Mouse (Mus musculus): ENCODE measurements around the gene Sptb.

The Sptb gene

GRCm38 (mm10) chr12:76576061-76576460, 134.3 kb downstream of the Sptb start:
- no peak for DNase-seq (ENCODE audit: low spot score in 2 of 2)

DNA sequence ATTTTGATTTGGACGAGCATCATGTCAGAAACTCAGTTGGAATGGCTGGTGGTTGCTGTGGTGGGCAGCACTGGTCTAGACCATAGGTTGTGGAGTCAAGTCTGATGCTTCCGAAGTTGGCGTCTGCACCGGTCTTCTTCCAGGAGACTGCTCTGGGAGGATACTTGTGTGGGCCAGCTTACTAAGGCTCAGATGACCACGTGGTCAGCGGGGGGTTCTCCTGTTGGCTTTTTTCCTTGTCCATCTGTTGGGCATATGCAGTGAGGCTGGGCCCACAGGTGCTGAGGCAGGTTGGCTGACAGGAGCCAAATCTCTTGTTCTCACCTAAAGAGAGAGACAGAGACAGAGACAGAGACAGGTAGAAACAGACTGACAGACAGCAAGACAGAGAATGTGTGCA, 135.5 kb downstream of the Sptb start:
- DNase-seq (ENCODE audit: low spot score in 2 of 2): no peak

- DNase-seq (ENCODE audit: low spot score in 2 of 2): no peak
Measured at GRCm38 (mm10) chr12:76573381-76573780, 137.0 kb downstream of the Sptb start.

DNA sequence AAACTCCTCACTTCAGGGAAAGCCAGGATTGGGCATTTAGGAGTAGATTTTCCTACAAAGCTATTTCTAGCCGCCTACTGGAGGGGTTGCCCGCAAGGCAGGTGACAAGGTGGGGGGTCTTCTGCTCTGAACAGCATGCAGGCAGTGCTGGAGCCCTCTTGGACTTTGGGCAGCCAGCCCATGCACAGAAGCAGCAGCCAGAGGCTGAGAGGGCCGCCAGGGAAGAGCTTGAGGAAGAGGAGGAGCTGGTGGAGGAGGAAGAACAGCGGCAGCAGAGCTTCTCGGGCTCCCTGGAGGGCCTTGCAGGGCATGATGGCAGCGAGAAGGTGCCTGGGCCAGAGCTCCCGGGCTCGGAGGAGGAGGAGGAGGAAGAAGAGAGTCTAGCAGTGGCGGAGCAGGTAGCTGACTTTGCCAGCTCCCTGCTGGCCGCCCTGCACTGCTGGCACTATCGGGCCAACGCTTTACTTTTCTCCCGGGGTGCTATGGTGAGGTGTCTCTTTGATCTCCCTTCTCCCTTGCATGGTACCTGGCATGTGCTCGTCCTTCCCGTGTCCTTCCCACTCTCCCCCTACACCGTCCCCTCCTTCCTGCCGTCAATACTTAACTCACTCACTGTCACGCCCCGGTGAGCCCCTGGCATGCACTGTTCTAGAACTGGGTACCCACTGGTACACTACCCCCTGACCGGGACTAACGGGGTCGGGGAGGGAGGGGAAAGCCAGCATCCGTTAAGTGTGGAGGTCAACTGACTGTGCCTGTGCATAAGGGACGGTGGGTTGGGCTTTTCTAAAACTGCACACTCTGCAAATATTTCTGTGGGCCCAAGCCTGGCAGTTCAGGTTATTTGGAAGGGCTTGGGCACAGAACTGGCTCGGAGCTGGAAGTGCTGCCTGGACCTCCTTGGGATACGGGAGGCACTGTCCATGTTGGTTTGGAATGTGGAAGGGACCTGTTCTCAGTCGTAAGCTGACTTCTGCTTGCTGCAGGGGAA, 137.8 kb downstream of the Sptb start:
- DNase-seq (ENCODE audit: low spot score in 2 of 2): no peak

DNA sequence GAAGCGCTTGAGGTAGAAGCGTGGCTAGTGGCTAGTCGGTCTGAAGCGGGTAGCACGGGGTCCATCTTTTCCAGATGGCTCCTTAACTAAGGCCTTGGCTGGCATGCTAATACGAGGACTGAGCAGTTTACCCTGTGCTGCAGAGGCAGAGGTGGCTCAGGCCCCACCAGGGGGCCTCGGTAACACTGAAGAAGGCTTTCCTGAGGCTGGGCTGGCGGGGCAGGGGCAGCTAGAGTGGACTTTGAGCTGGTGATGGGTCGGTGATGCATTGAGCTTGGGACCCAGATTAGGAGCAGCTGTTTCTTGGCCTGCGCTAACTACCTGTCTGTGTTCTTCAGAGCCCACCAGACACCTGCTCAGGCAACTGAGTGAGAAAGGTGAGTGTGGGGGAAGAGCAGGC, 139.1 kb downstream of the Sptb start:
- DNase-seq (ENCODE audit: low spot score in 2 of 2): no peak

- no peak for DNase-seq (ENCODE audit: low spot score in 2 of 2)
Measured at GRCm38 (mm10) chr12:76570221-76570940, 140.0 kb downstream of the Sptb start.

GRCm38 (mm10) chr12:76566284-76566683, 144.1 kb downstream of the Sptb start:
- no peak for DNase-seq (ENCODE audit: low spot score in 2 of 2)

- DNase-seq (ENCODE audit: low spot score in 2 of 2): peak in 1 of 2 experiments; percentile 56
Measured at GRCm38 (mm10) chr12:76562196-76562595, 148.2 kb downstream of the Sptb start.

GRCm38 (mm10) chr12:76558206-76558605, 152.1 kb downstream of the Sptb start:
- no peak for DNase-seq (ENCODE audit: low spot score in 2 of 2)

DNA sequence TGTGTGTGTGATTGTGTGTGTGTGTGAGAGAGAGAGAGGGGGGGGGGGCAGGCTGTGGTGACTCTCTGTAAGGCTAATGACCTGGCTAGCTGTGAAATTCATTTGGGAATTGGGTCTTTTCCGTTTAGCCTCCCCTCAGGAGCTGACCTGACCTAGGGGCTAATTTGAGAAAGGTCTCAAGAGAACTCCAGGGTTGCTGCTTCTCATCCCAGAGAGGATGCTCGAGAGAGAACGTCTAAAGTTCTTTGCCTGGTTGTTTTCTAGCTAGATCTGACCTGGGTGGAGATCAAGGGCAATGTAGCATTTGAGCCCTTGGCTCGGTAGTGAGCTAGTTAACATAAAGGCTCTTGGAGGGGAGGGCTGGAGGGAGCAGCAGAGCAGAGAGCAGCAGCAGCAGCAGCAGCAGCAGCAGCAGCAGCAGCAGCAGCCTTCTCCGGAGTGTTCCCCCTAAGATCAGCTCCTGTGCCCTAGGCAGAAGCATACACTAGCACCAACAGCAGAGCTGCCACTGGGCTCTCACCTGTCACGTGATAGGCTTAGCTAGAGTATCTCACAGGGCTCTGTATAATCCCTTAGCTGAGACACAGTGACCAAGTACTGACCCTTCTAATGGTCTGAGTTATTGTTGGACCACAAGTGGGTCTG, 153.5 kb downstream of the Sptb start:
- DNase-seq (ENCODE audit: low spot score in 2 of 2): no peak

DNA sequence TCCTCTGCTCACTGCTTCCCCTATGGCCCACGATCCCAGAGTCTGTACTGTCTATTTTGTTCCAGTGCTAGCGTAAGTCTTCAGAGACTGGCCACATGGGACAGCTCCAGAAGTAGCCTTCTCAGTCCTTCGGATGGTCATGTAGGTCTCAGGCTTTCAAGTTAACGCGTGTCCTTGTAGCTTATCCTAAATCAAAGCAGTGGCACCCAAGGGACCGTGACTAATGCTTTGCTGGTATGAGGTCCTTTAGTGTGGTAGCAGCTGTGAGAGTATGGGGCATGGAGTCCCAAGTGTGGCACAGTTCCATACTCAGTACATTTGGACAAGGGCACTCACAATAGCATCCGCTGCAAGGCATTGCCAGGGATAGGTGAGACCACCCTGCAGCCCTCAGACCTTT, 154.2 kb downstream of the Sptb start:
- DNase-seq (ENCODE audit: low spot score in 2 of 2): no peak

GRCm38 (mm10) chr12:76554871-76555386, 155.4 kb downstream of the Sptb start:
- DNase-seq (ENCODE audit: low spot score in 2 of 2): no peak

GRCm38 (mm10) chr12:76554392-76554791, 156.0 kb downstream of the Sptb start:
- DNase-seq (ENCODE audit: low spot score in 2 of 2): no peak

DNA sequence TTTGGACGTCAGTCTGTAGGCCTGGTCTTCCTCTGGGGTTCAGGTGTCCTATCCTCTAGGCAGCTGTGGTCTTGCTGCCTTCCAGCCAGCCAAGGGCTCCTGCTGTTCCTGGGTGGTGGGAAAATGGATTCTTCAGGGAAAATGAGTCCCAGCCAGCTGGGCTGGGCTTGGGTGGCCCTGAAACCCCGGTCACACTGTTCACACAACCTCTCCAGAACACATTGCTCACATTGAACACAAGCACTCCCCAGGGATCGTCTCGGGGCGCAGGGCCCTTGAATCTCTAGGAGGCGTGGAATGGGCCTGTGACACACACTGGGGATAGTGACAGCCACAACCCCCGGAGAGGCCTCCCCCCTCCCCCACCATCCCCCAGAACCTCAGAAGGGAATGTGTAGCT, 156.4 kb downstream of the Sptb start:
- peak in 1 of 2 experiments; percentile 59 for DNase-seq (ENCODE audit: low spot score in 2 of 2)

- DNase-seq (ENCODE audit: low spot score in 2 of 2): no peak
Measured at GRCm38 (mm10) chr12:76552958-76553357, 157.4 kb downstream of the Sptb start.

DNA sequence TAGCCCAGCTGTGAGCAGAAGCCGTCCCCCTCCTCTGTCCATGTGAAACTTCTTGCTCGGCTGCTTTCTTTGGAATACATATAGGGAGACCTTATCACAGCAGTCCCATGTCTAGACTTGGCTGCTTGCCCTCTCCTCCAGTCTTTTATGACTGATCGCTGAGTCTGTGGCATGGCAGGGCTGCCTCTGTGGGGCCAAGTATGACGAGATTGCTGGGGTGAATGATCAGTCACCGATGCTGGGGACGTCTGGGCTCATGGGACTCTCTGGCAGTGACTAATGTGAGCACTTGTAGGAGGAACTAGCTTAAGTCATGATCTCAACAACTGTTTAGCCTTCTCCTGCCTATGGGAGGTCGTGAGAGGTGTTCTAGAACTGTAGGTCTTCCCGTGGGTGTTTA, 158.0 kb downstream of the Sptb start:
- peak in 1 of 2 experiments; percentile 64 for DNase-seq (ENCODE audit: low spot score in 2 of 2)

DNA sequence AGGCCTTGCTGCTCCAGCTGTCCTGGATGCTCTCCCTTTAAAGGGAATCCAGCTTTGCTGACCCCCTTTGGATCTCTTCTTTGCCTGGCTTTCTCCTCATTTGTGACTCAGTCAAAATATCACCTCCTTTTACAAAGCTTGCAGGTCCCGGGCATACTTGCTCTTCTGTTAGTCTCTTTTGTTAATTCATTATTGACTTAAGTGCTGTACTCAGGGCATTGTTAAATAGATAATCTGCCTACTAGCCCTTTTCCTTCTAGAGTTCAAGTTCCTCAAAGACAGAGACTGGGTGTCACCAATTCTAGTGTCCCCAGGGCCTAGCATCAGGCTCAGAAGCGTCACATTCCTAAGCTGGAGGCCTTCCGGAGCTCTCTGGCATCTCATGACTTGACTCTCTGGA, 161.1 kb downstream of the Sptb start:
- no peak for DNase-seq (ENCODE audit: low spot score in 2 of 2)

DNA sequence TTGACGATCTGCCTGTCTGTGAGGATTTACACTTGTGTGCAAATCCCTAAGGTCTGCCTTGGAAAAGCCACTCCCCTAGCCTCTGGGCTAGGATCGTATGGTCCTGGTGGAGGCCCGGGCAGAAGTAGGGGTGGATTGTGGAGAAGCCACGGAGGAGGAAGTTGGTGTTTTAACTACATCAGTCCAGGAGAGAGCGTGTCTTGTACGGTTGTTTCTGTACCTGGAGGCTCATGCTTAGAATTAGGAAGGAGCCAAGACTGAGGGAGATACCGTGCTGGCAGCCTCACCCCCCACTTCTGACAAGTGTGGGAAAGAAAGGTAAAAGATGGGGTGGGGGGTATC, 162.3 kb downstream of the Sptb start:
- no peak for DNase-seq (ENCODE audit: low spot score in 2 of 2)

- peak in 1 of 2 experiments; percentile 53 for DNase-seq (ENCODE audit: low spot score in 2 of 2)
Measured at GRCm38 (mm10) chr12:76547409-76548081, 162.8 kb downstream of the Sptb start.

DNA sequence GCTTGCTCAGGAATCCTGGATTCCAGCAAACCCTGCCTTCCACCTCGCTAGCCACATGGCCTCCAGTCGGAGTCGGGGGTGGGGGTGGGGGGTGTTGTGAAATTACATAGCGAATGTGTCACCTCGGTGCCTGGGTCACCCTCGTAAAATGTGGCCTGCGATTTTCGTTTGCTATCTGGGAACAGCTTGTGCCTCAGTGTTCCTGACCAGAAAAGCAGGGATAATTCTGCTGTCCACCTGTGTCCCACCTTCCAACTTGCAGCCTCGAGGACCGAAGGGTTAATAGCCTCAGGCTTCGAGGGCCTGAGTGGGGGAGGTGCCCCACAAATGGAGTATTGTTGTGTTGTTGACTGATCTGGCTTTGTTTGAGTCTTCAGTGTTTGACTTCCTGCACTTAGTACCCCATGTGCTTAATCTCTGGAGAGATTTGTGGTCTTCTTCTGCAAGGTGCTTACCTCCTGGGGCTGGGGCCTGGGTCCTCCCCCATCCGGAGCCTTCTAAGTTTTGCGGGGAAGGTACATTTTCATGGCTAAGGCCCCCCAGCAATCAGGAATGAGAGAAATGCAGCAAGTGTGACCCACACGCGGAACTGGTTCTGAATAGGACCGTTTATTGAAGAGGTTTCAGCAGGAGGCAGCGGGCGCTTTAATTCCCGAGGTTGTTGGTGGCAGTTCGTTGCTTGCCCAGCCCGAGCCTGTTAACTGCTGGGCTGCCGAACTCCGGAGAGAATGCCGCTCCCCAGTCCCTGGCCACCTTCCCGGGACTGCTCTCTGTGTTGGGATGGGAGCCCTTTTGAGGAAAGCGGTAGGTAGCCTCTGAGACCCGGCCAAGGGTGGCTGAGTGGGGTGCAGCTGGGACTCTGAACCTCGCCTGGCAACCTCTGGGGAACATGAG, 163.7 kb downstream of the Sptb start:
- no peak for DNase-seq (ENCODE audit: low spot score in 2 of 2)
